Mouse (Mus musculus) testis, adult 2 months (tissue): ENCODE measurements around the gene Spx. TPM values are rescaled to one million over a fixed set of nuclear protein-coding genes. Genes with fewer than 3 reads are reported as not detected.

Experiments
- H3K27ac ChIP-seq: fragments of 200-500 bp; 2 replicates; pipeline ENCODE4 v1.5.1; 2012; ENCODE audit warnings: low read depth, low read length; ENCODE audit not compliant: control insufficient read depth, insufficient read depth
- H3K27me3 ChIP-seq: fragments of 200-500 bp; 2 replicates; pipeline ENCODE4 v1.6.1; 2012; ENCODE audit warnings: mild to moderate bottlenecking, low read length, moderate library complexity; ENCODE audit not compliant: control insufficient read depth, insufficient read depth
- H3K36me3 ChIP-seq: fragments of 200-500 bp; 2 replicates; pipeline ENCODE4 v1.6.1; 2012; ENCODE audit warnings: mild to moderate bottlenecking, low read length; ENCODE audit not compliant: control insufficient read depth, insufficient read depth
- H3K4me1 ChIP-seq: fragments of 200-500 bp; 2 replicates; pipeline ENCODE4 v1.6.1; 2012; ENCODE audit warnings: low read length; ENCODE audit not compliant: control insufficient read depth, insufficient read depth
- H3K4me3 ChIP-seq: fragments of 200-500 bp; 2 replicates; pipeline ENCODE4 v1.5.1; 2012; ENCODE audit warnings: low read depth, mild to moderate bottlenecking, low read length, moderate library complexity, mixed read lengths; ENCODE audit not compliant: control insufficient read depth
- CTCF ChIP-seq: fragments of 200-500 bp; IDR thresholded peaks from 2 replicates; pipeline ENCODE4 v1.5.1; 2012; ENCODE audit warnings: low read depth, mild to moderate bottlenecking, inconsistent platforms, low read length, moderate library complexity; ENCODE audit not compliant: control insufficient read depth, insufficient read depth, insufficient replicate concordance
- POLR2A ChIP-seq: fragments of 200-500 bp; IDR thresholded peaks from 2 replicates; pipeline ENCODE4 v1.6.1; 2012; ENCODE audit warnings: low read depth, mild to moderate bottlenecking, inconsistent platforms, low read length, moderate library complexity; ENCODE audit not compliant: control insufficient read depth
- polyA plus RNA-seq: library from polyadenylated mRNA; depleted of rRNA; stranded (reverse); fragments of >200 nt; gene quantifications from 2 replicates; pipeline ENCODE4 v1.2.3, GENCODE M21; 2012

Gene Spx
- polyA plus RNA-seq, 1 experiment: 0.83 TPM

- Histone ChIP-seq H3K4me1 (no peaks in the 10 kb centered on the region; the same call in 1 of the 2 replicates), H3K4me3 (no peak overlapping the region), H3K27me3 (no peaks in the 10 kb centered on the region), H3K27ac (no peak overlapping the region), H3K36me3 (peaks cover 3% of the 10 kb centered on the region)
- TF ChIP-seq POLR2A: no peak
- TF ChIP-seq CTCF: no peak
These were observed 18.6 kb upstream of the Spx start for GRCm38 (mm10) chr6:142394669-142395068.

GRCm38 (mm10) chr6:142395756-142396155 lies 17.5 kb upstream of the Spx start:
- H3K4me3 ChIP-seq: no peak overlapping the region
- no peaks in the 10 kb centered on the region; the same call in 1 of the 2 replicates for H3K4me1 ChIP-seq
- H3K27me3 ChIP-seq: no peaks in the 10 kb centered on the region
- no peak for TF ChIP-seq CTCF
- no peak for TF ChIP-seq POLR2A
- H3K36me3 ChIP-seq: peaks cover 3% of the 10 kb centered on the region
- no peak overlapping the region for H3K27ac ChIP-seq

- Histone ChIP-seq H3K36me3 (no peaks in the 10 kb centered on the region), H3K27me3 (no peaks in the 10 kb centered on the region), H3K4me1 (no peaks in the 10 kb centered on the region), H3K27ac (no peak overlapping the region), H3K4me3 (no peak overlapping the region)
- TF ChIP-seq CTCF (no peak), POLR2A (no peak)
These were observed 2.1 kb upstream of the Spx start for GRCm38 (mm10) chr6:142411140-142411539.

GRCm38 (mm10) chr6:142413845-142414244 lies 604 bp downstream of the Spx start:
- H3K27me3 ChIP-seq: no peaks in the 10 kb centered on the region
- TF ChIP-seq POLR2A: no peak
- no peak for TF ChIP-seq CTCF
- no peaks in the 10 kb centered on the region for H3K36me3 ChIP-seq
- H3K4me1 ChIP-seq: no peaks in the 10 kb centered on the region
- no peak overlapping the region for H3K27ac ChIP-seq
- no peak overlapping the region for H3K4me3 ChIP-seq

- Histone ChIP-seq H3K27me3 (no peaks in the 10 kb centered on the region), H3K27ac (no peak overlapping the region), H3K4me3 (no peak overlapping the region), H3K36me3 (no peaks in the 10 kb centered on the region), H3K4me1 (no peaks in the 10 kb centered on the region)
- TF ChIP-seq CTCF: no peak
- no peak for TF ChIP-seq POLR2A
These were observed 1.4 kb downstream of the Spx start for GRCm38 (mm10) chr6:142414597-142414996.

- H3K4me1 ChIP-seq: no peaks in the 10 kb centered on the region
- H3K27me3 ChIP-seq: no peaks in the 10 kb centered on the region
- H3K36me3 ChIP-seq: no peaks in the 10 kb centered on the region
- no peak for TF ChIP-seq POLR2A
- TF ChIP-seq CTCF: no peak
- no peak overlapping the region for H3K27ac ChIP-seq
- no peak overlapping the region for H3K4me3 ChIP-seq
These were observed 11.7 kb downstream of the Spx start for GRCm38 (mm10) chr6:142424976-142425375.

GRCm38 (mm10) chr6:142429072-142429471 lies 15.8 kb downstream of the Spx start:
- Histone ChIP-seq H3K4me1 (no peaks in the 10 kb centered on the region), H3K36me3 (no peaks in the 10 kb centered on the region), H3K27me3 (no peaks in the 10 kb centered on the region), H3K27ac (no peak overlapping the region), H3K4me3 (no peak overlapping the region)
- TF ChIP-seq POLR2A: no peak
- TF ChIP-seq CTCF: no peak

GRCm38 (mm10) chr6:142451381-142451780 lies 38.1 kb downstream of the Spx start:
- Histone ChIP-seq H3K27ac (no peak overlapping the region), H3K36me3 (no peaks in the 10 kb centered on the region), H3K27me3 (no peaks in the 10 kb centered on the region), H3K4me1 (no peaks in the 10 kb centered on the region), H3K4me3 (no peak overlapping the region)
- no peak for TF ChIP-seq POLR2A
- no peak for TF ChIP-seq CTCF
